Mouse (Mus musculus) cerebellum, adult 8-10 months (tissue): ENCODE data around the gene Ttc41.

Source experiments
- DNase-seq: peaks from one replicate; pipeline ENCODE4 v3.0.0; 2022

Ttc41 gene

DNA sequence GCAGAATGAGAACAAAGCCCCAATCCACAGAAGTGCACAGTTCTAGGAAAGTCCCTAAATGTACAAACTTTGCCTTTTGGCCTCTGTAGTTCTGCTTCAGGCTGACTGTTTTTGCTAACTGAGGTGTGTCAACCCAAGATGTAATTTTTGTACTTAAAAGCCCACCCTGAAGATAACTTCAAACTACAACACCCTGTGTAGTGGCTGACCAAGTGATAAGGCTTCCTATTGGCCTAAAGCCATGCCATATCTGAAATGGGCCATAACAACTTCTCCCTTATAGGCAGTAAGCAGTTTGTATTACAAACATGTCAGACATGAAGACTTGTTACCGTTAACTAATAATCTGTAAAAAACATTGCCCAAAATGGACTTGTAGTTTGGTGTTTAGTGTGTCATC lies 52.1 kb downstream of the Ttc41 start:
- DNase-seq, result no peak

- no peak for DNase-seq
These were observed 52.6 kb downstream of the Ttc41 start for GRCm38 (mm10) chr10:86758211-86758610.

DNA sequence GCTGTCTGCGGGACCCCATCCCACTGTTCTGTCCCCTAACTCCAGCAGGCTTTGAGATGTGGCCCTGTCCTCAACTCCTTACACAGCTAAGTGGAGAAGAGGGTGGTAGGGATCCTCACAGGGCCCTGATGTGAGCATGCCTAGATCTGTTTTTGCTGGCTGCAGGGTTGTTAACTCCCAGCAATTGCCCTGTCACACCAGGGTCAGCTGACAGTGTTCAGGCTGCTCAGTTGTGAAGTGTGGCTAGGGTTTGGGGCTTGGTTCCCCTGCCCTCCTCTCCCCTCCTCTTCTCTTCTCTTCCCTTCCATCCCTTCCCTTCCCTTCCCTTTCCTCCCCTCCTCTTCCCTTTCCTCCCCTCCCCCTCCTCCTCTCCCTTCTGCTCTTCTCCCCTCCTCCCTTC lies 55.6 kb downstream of the Ttc41 start:
- no peak for DNase-seq

- no peak for DNase-seq
These were observed 56.2 kb downstream of the Ttc41 start for GRCm38 (mm10) chr10:86761722-86762383.

DNA sequence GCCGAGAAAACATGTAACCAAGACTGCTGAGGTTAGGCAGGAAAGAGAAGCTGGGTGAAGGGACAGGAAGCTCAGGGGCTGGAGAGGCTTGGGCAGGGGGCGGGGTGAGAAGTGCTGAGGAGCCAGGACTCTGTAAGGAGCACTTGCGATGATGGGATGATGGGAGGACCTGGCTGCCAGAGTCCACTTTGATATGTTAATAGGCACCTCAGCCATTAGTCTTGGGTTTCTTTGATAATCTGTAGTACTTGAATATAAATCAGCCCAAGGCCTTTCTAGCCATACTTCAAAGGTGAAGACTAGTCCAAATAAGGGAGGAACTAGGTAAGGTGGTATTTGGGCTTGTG lies 56.7 kb downstream of the Ttc41 start:
- DNase-seq, result no peak

GRCm38 (mm10) chr10:86763672-86764071 lies 58.1 kb downstream of the Ttc41 start, which contains the start of gene Gm49358:
TSS of gene Gm49358 (plus strand) at chr10:86763972.
- DNase-seq, result no peak

GRCm38 (mm10) chr10:86765344-86765966 lies 59.8 kb downstream of the Ttc41 start:
- no peak for DNase-seq

- no peak for DNase-seq
These were observed 63.6 kb downstream of the Ttc41 start for GRCm38 (mm10) chr10:86769216-86769615.

DNA sequence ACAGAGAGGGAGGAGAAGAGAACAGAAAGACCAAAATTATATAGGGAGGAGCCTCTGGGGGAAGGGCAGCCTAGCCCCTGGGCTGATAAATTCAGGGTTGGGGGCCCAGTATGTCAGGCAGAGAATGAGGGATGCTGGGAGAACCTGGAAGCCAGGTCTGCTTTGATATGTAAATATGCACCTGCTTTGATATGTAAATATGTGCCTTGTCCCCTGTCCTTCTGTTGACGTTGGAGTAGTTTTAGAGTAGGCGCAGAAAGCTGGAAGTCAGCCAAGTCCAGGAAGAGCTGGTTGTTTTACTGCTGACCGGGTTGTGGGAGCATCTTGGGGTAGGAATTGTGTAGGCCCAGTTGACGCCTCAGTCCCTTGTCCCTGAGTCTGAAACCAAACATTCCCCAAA lies 64.2 kb downstream of the Ttc41 start:
- DNase-seq, result no peak

DNA sequence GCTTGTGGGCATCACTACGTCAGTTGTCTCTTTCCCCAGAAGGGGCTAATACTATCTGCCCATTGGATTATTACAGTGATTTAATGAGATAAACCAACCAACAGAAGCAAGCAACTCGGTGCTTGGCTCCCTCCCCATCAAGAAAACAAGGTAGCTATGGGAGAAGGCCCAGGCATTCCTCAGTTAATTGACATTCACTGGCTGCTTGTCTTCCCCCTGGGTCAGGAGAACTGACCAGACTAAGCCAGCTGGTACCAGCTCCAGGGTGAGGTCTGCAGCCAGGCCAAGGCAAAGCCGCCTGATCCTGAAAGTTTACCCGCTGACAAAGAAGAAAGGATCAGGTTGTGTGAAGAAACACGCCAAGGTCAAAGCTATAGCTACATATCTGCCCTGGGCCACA lies 66.1 kb downstream of the Ttc41 start:
- no peak for DNase-seq

GRCm38 (mm10) chr10:86772231-86772631 lies 66.6 kb downstream of the Ttc41 start:
- no peak for DNase-seq

DNA sequence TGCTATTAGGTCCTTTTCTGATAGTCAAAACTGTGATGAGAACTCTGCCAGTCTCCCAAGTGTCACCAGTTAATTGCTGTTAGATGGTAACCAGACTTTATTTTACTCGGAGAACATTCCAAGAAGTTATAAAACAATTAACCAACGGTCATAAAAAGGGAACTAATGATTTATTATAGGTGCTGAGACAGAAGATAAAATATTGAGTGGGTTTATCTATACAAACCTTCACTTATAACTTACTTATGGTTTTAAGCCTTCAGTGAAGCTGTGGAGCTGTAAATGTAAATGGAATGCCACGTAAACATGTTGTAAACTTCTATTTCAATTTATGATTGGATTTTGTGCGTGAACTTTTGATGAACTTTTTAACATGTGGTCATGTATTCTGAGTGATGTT lies 67.7 kb downstream of the Ttc41 start:
- no peak for DNase-seq

- DNase-seq, result no peak
These were observed 70.7 kb downstream of the Ttc41 start for GRCm38 (mm10) chr10:86776281-86776680.

DNA sequence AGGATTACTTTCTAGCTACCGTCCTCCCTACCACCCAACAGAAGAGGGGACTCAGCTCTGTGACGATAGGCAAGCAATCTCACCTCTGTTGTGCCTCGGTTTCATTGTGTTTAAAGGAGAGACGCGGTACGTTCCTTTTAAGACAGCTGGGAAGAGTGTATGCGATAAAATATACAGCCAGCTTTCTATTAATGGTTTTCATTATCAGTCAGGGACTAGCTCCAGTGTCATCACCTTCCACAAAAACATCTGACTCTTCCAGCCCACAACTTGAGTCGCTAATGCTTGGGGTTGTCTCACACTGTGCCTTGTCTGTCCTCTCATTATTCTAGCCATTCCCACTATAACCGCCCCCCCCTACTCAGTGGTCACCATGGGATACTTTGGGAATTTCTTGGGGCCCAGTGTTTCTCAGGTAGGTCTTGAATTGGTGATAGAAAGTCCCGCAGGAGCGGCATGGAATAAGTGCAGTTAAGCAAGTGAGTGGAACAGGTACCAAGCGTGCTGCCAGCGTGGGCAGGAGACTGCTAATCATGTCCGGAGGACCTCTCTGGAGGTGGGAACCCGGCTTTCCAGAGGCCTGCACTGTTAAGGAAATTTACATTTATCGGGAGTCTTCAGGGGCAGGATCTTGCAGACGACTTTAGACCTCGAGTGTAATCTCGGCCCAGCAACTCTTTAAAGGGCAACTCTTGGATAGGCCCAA lies 72.2 kb downstream of the Ttc41 start:
- no peak for DNase-seq

DNA sequence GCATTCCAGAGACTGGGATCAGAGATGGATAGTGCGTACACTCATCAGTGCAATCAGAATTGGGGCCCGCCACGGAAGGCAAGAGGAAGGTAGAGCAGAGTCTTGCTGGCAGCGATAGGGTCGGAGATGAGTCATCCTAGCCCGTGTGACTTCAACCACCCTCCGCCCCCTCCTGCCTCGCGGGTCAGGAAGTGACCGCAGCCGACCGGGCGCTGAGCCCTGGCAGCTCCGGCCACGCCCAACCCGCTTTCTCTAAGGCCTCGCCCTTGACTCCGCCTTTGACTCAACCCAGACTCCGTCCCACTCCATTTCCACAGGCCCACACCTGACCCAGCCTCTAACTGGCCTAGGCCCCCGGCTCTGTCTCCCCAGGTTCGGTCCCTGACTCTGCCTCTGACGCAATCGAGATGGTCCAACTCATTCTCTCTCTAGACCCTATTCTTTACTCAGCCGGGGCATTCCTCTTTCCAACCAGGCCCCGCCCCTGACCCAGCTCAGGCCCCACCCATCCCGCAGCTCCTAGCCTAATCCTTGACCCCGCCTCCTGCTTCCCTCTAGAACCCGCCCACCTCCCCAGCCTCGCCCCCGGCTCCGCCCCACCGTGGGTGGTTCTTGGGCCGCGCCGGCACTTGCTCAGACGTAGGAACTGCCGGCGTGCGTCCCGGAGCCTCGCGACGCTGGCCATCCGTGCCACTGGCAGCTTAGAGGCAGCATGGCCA lies 72.9 kb downstream of the Ttc41 start, which contains the start of gene Nt5dc3:
Nt5dc3 (plus strand) TSS at position 608 of the 719 bp plus-strand sequence.
- peak; percentile 98 for DNase-seq

- no peak for DNase-seq
These were observed 73.6 kb downstream of the Ttc41 start for GRCm38 (mm10) chr10:86779117-86779755.

GRCm38 (mm10) chr10:86779816-86780500 lies 74.3 kb downstream of the Ttc41 start:
- DNase-seq, result no peak

GRCm38 (mm10) chr10:86781641-86782040 lies 76.0 kb downstream of the Ttc41 start:
- no peak for DNase-seq

- no peak for DNase-seq
These were observed 77.0 kb downstream of the Ttc41 start for GRCm38 (mm10) chr10:86782656-86783055.

- no peak for DNase-seq
These were observed 78.0 kb downstream of the Ttc41 start for GRCm38 (mm10) chr10:86783561-86783960.

- no peak for DNase-seq
These were observed 78.6 kb downstream of the Ttc41 start for GRCm38 (mm10) chr10:86784126-86784675.

- DNase-seq, result no peak
These were observed 79.8 kb downstream of the Ttc41 start for GRCm38 (mm10) chr10:86785396-86785795.
